Mouse (Mus musculus): ENCODE results near the gene Nkiras1.
A peak's percentile ranks its signal among the peaks of the same experiment; 100 is the strongest.

The Nkiras1 gene

GRCm38 (mm10) chr14:18280375-18280774 lies 9.4 kb downstream of the Nkiras1 start:
- peak; percentile 65 for DNase-seq

GRCm38 (mm10) chr14:18284581-18284980 lies 13.6 kb downstream of the Nkiras1 start:
- DNase-seq = peak; percentile 56

- peak; percentile 44 for DNase-seq
Observed at GRCm38 (mm10) chr14:18285476-18285875, 14.5 kb downstream of the Nkiras1 start.

- DNase-seq = peak; percentile 61
Observed at GRCm38 (mm10) chr14:18286441-18286840, 15.5 kb downstream of the Nkiras1 start.

- DNase-seq = peak; percentile 68
Observed at GRCm38 (mm10) chr14:18287391-18287790, 16.5 kb downstream of the Nkiras1 start.

GRCm38 (mm10) chr14:18292111-18292510 lies 21.2 kb downstream of the Nkiras1 start:
- peak; percentile 64 for DNase-seq

GRCm38 (mm10) chr14:18292578-18292977 lies 21.6 kb downstream of the Nkiras1 start:
- DNase-seq = peak; percentile 82

- DNase-seq = peak; percentile 52
Observed at GRCm38 (mm10) chr14:18297441-18297840, 26.5 kb downstream of the Nkiras1 start.

- peak; percentile 79 for DNase-seq
Observed at GRCm38 (mm10) chr14:18298874-18299273, 27.9 kb downstream of the Nkiras1 start.

GRCm38 (mm10) chr14:18300676-18301075 lies 29.7 kb downstream of the Nkiras1 start:
- peak; percentile 45 for DNase-seq

GRCm38 (mm10) chr14:18301591-18301990 lies 30.7 kb downstream of the Nkiras1 start:
- DNase-seq = peak; percentile 65

- DNase-seq = peak; percentile 80
Observed at GRCm38 (mm10) chr14:18302750-18303149, 31.8 kb downstream of the Nkiras1 start.

GRCm38 (mm10) chr14:18303262-18303661 lies 32.3 kb downstream of the Nkiras1 start:
- DNase-seq = peak; percentile 97

- no peak for DNase-seq
Observed at GRCm38 (mm10) chr14:18304165-18304564, 33.2 kb downstream of the Nkiras1 start.

- DNase-seq = peak; percentile 87
Observed at GRCm38 (mm10) chr14:18317457-18318411, 46.8 kb downstream of the Nkiras1 start.

GRCm38 (mm10) chr14:18326968-18327672 lies 56.2 kb downstream of the Nkiras1 start:
- DNase-seq = peak; percentile 96

- DNase-seq = peak; percentile 96
Observed at GRCm38 (mm10) chr14:18330789-18331692, 60.1 kb downstream of the Nkiras1 start.

GRCm38 (mm10) chr14:18331693-18332131 lies 60.8 kb downstream of the Nkiras1 start, which contains the start of gene Ube2e1:
Gene Ube2e1, minus strand, starts transcription at chr14:18331859.
- DNase-seq = peak; percentile 99
